Comparison of ENCODE assay signal across 41 mouse cellular contexts in genomic region chr17:7397079-7397478, GRCm38 (mm10). TPM values are rescaled to one million over a fixed set of nuclear protein-coding genes. Genes with fewer than 3 reads are reported as not detected.
"Had no signal": no experiment of that assay in that cellular context is flagged by ENCODE, and none has a peak within 500 bp of the region (broad histone marks: within the 10 kb centered on the region; RNA-seq: fewer than 3 reads in every experiment).

No protein-coding gene starts in this region.

RNA-seq across cellular contexts. Expression of gene Unc93a2, which starts 11.8 kb away (rescaled TPM):
- total RNA-seq: heart, postnatal 10 days; heart, postnatal 25 days; heart, postnatal 36 days; heart, postnatal 4 days; hematopoietic stem cell, adult 5-6 weeks; hindbrain, postnatal 0 days; layer of hippocampus, adult 2 months; layer of hippocampus, adult 8-10 months; layer of hippocampus, postnatal 14 days; layer of hippocampus, postnatal 25 days; layer of hippocampus, postnatal 36 days; left cerebral cortex, adult 18-20 months; left cerebral cortex, adult 2 months had no signal
- polyA plus RNA-seq: heart, embryonic 10.5 days; heart, embryonic 11.5 days; heart, embryonic 12.5 days; heart, embryonic 13.5 days; heart, embryonic 14.5 days; heart, embryonic 15.5 days; heart, embryonic 16.5 days; heart, postnatal 0 days; hindbrain, embryonic 10.5 days; hindbrain, embryonic 11.5 days; hindbrain, embryonic 12.5 days; hindbrain, embryonic 13.5 days; hindbrain, embryonic 14.5 days; hindbrain, embryonic 16.5 days; intestine, embryonic 14.5 days; intestine, embryonic 15.5 days; kidney, embryonic 14.5 days; kidney, embryonic 15.5 days; kidney, embryonic 16.5 days; kidney, postnatal 0 days had no signal

RNA-seq across cellular contexts. Expression of gene Gm49630, which starts 25.3 kb away (rescaled TPM):
- total RNA-seq: heart, postnatal 10 days; heart, postnatal 14 days; heart, postnatal 25 days; heart, postnatal 36 days; heart, postnatal 4 days; hematopoietic stem cell, adult 5-6 weeks; hindbrain, postnatal 0 days; layer of hippocampus, adult 18-20 months; layer of hippocampus, adult 2 months; layer of hippocampus, adult 8-10 months; layer of hippocampus, postnatal 10 days; layer of hippocampus, postnatal 14 days; layer of hippocampus, postnatal 25 days; layer of hippocampus, postnatal 36 days; left cerebral cortex, adult 18-20 months; left cerebral cortex, adult 2 months had no signal
- polyA plus RNA-seq: heart, embryonic 10.5 days; heart, embryonic 11.5 days; heart, embryonic 12.5 days; heart, embryonic 13.5 days; heart, embryonic 14.5 days; heart, embryonic 15.5 days; heart, embryonic 16.5 days; heart, postnatal 0 days; hindbrain, embryonic 10.5 days; hindbrain, embryonic 11.5 days; hindbrain, embryonic 12.5 days; hindbrain, embryonic 13.5 days; hindbrain, embryonic 14.5 days; hindbrain, embryonic 15.5 days; hindbrain, embryonic 16.5 days; hindbrain, postnatal 0 days; inflammation-experienced regulatory T-cells, adult 6 months; intestine, embryonic 14.5 days; intestine, embryonic 15.5 days; intestine, embryonic 16.5 days; intestine, postnatal 0 days; kidney, embryonic 14.5 days; kidney, embryonic 15.5 days; kidney, embryonic 16.5 days; kidney, postnatal 0 days; large intestine, adult 2 months had no signal

RNA-seq across cellular contexts. Expression of gene Ttll2, which starts 44.6 kb away (rescaled TPM):
- total RNA-seq: heart, postnatal 10 days; heart, postnatal 14 days; heart, postnatal 25 days; heart, postnatal 36 days; heart, postnatal 4 days; hematopoietic stem cell, adult 5-6 weeks; hindbrain, postnatal 0 days; layer of hippocampus, adult 18-20 months; layer of hippocampus, adult 2 months; layer of hippocampus, adult 8-10 months; layer of hippocampus, postnatal 10 days; layer of hippocampus, postnatal 14 days; layer of hippocampus, postnatal 25 days; layer of hippocampus, postnatal 36 days; left cerebral cortex, adult 18-20 months; left cerebral cortex, adult 2 months had no signal
- polyA plus RNA-seq: heart, embryonic 10.5 days; heart, embryonic 11.5 days; heart, embryonic 12.5 days; heart, embryonic 13.5 days; heart, embryonic 14.5 days; heart, embryonic 15.5 days; heart, embryonic 16.5 days; heart, postnatal 0 days; hindbrain, embryonic 10.5 days; hindbrain, embryonic 11.5 days; hindbrain, embryonic 12.5 days; hindbrain, embryonic 13.5 days; hindbrain, embryonic 14.5 days; hindbrain, embryonic 15.5 days; hindbrain, embryonic 16.5 days; hindbrain, postnatal 0 days; inflammation-experienced regulatory T-cells, adult 6 months; intestine, embryonic 14.5 days; intestine, embryonic 15.5 days; intestine, embryonic 16.5 days; intestine, postnatal 0 days; kidney, embryonic 14.5 days; kidney, embryonic 15.5 days; kidney, embryonic 16.5 days; kidney, postnatal 0 days had no signal
